Mouse (Mus musculus) forebrain, embryonic 15.5 days (tissue): ENCODE measurements at regions not wholly inside any gene's neighbourhood (a gene's known extent, or its start where the extent isn't known, plus 50 kb on each side); places are given as distances from the start of the nearest gene placed in this dataset.

Source experiments
- ATAC-seq: fragments of 200-750 bp; cut with Nextera tagmentation; replicated peaks from 2 replicates; pipeline ENCODE4 v1.8.0; 2017; ENCODE audit warnings: mild to moderate bottlenecking, moderate TSS enrichment, moderate library complexity
- H3K27ac ChIP-seq: fragments of 300-500 bp; sonication (generic); replicated peaks from 2 replicates; pipeline ENCODE4 v1.5.1; 2015; ENCODE audit warnings: mild to moderate bottlenecking, inconsistent platforms
- H3K27me3 ChIP-seq: fragments of 300-500 bp; sonication (generic); 2 replicates; pipeline ENCODE4 v1.6.1; 2015; ENCODE audit warnings: inconsistent platforms
- H3K36me3 ChIP-seq: fragments of 300-500 bp; sonication (generic); 2 replicates; pipeline ENCODE4 v1.6.1; 2015; ENCODE audit warnings: mild to moderate bottlenecking, inconsistent platforms
- H3K4me1 ChIP-seq: fragments of 300-500 bp; sonication (generic); 2 replicates; pipeline ENCODE4 v1.6.1; 2015; ENCODE audit warnings: inconsistent platforms
- H3K4me2 ChIP-seq: fragments of 300-500 bp; sonication (generic); replicated peaks from 2 replicates; pipeline ENCODE4 v1.6.1; 2015; ENCODE audit warnings: mild to moderate bottlenecking, inconsistent platforms
- H3K4me3 ChIP-seq: fragments of 300-500 bp; sonication (generic); 2 replicates; pipeline ENCODE4 v1.5.1; 2015; ENCODE audit warnings: mild to moderate bottlenecking, inconsistent platforms
- H3K9ac ChIP-seq: fragments of 300-500 bp; sonication (generic); replicated peaks from 2 replicates; pipeline ENCODE4 v1.6.1; 2015; ENCODE audit warnings: mild to moderate bottlenecking, inconsistent platforms
- H3K9me3 ChIP-seq: fragments of 300-500 bp; sonication (generic); 2 replicates; pipeline ENCODE4 v1.6.1; 2016; ENCODE audit warnings: inconsistent platforms
- WGBS: fragments of 180-500 bp; shearing (Covaris S2); methylation state at CpG from one replicate; pipeline ENCODE4 v1.1.7; 2015; ENCODE audit warnings: mixed read lengths; 5-methylcytosine and 5-hydroxymethylcytosine counted together

DNA sequence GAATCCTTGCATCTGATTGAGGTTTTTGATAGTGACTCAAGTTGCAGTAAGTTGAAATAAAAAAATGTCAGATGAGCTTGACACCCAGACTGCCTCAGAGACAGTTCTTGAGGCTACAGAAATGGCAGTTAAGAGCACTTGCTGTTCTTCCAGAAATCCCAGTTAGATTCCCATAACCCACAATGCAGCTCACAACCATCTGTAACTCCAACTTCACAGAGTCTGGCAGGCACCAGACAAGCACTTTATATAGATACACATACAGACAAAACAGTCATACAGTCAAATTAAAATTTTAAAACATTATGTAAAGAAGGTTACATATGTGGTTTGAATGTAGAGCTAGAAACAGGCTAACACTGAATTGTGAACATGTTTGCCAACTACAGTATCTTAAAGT is 786.2 kb downstream of the Slc16a7 start:
- Histone ChIP-seq H3K9me3 (no peaks in the 10 kb centered on the region), H3K4me2 (no peak overlapping the region), H3K4me1 (no peaks in the 10 kb centered on the region), H3K27me3 (no peaks in the 10 kb centered on the region), H3K36me3 (no peaks in the 10 kb centered on the region), H3K4me3 (no peak overlapping the region), H3K27ac (no peak overlapping the region), H3K9ac (no peak overlapping the region)
- ATAC-seq, result no peak

DNA sequence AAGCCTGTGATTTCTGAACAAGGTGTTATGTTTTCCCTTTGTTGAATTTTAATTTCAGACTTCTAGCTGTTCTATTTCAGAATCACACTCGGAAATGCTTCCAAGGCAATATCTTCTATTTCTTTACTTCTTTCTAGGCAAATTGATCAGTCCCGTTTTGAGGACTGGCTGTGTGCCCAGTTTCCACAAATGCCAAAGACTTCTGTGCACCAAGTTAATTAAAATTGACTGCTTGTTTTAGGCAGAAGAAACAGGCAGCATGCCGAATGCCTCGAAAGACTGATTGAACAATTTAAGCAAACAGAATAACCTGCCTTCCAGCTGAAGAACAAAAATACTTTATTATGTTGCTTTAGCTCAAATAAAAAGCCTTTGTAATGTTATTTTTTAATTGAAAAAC is 818.5 kb downstream of the Slc16a7 start:
- peaks cover 5% of the 10 kb centered on the region for H3K4me1 ChIP-seq
- H3K36me3 ChIP-seq, result no peaks in the 10 kb centered on the region
- H3K9ac ChIP-seq, result no peak overlapping the region
- peak; percentile 60; the same call in 1 of the 2 replicates for ATAC-seq
- peak overlapping the region; percentile 64 for H3K27ac ChIP-seq
- no peaks in the 10 kb centered on the region for H3K27me3 ChIP-seq
- H3K4me3 ChIP-seq, result no peak overlapping the region
- H3K9me3 ChIP-seq, result no peaks in the 10 kb centered on the region; the same call in 1 of the 2 replicates
- WGBS, result 15% methylated on average over 4 of the region's 4 CpGs
- H3K4me2 ChIP-seq, result no peak overlapping the region

GRCm38 (mm10) chr10:124563626-124564025 is 825.6 kb downstream of the Slc16a7 start:
- H3K4me3 ChIP-seq, result no peak overlapping the region
- no peak for ATAC-seq
- no peak overlapping the region for H3K9ac ChIP-seq
- no peak overlapping the region for H3K4me2 ChIP-seq
- no peaks in the 10 kb centered on the region for H3K9me3 ChIP-seq
- WGBS, result 93% methylated on average over 6 of the region's 6 CpGs
- H3K36me3 ChIP-seq, result no peaks in the 10 kb centered on the region
- no peaks in the 10 kb centered on the region for H3K27me3 ChIP-seq
- no peak overlapping the region for H3K27ac ChIP-seq
- H3K4me1 ChIP-seq, result no peaks in the 10 kb centered on the region

DNA sequence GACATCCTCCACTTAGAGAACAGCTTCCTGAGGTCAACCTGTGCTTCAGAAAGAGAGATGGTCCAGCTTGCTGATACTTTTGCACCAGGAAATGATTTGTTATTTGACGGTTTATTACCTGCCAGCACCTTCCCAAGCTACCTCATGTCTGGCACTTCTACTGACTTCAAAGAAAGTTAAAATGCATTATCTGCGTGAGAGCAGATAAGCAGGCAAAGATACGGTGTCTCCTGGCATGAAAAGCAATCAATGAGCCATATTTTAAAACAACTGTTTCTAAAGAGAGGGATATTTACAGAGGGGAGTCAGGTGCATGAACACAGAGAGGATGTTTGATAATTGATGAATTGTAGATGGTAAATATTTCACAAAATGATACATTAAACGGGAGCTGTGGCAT is 861.1 kb downstream of the Slc16a7 start:
- ATAC-seq, result no peak
- no peak overlapping the region for H3K4me3 ChIP-seq
- no peak overlapping the region for H3K27ac ChIP-seq
- H3K27me3 ChIP-seq, result no peaks in the 10 kb centered on the region
- no peaks in the 10 kb centered on the region for H3K36me3 ChIP-seq
- 84% methylated on average over 4 of the region's 4 CpGs for WGBS
- no peaks in the 10 kb centered on the region for H3K4me1 ChIP-seq
- H3K4me2 ChIP-seq, result no peak overlapping the region
- no peak overlapping the region for H3K9ac ChIP-seq
- no peaks in the 10 kb centered on the region for H3K9me3 ChIP-seq
